8 mouse cellular contexts compared by ENCODE assay signal in the genomic region with DNA sequence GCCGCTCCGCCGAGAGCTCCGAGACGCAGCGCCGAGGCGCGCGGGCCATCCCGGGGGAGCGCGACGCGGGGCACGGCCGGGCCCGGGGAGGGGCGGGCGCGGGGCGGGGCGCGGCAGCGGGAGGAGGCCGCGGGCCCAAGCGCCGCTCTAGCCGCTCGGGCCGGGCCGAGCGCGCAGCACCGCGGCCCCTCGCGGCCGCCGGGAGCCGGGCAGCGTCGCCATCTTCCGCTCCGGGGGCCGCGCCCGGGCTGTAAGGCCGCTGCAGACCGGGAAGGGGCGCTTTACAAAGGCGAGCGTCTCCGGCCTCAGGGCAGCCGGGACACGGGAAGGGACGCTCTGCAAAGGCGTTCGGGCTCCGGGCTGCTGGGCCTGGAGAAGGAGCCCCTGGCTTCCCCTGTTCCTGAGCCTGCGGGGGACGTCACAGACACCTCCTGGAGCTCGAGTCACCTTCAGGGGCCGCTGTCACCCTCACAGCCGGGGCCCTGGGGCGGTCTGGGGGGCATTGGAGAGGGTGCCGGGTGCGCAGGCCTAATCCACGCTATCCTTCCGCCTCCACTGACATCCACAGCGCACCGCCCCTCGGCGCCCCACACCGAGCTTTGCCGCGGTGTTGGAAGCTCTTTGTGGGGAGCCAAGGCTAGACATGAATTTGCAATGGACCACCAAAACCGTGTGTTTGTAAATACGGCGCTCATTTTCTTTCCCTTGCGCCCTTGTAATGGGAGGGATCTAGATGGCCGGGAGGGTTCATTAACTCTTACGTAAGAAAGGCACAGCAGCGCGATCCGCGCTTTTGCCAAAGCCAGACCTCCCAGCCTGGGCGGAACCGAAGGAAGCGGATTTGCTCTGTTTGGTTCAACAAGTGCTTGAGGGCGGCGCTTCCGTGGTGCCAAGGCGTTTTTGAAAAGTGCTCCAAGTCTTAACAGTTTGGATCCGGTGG. TPM values are rescaled to one million over a fixed set of nuclear protein-coding genes. Genes with fewer than 3 reads are reported as not detected.
DNase-seq lines count a peak whose midpoint lies in the region; ATAC-seq and TF ChIP-seq lines count a peak whose summit lies in the region.

Gene Kif13a (minus strand): TSS at position 149 of the 940 bp plus-strand sequence.

- H3K36me3 ChIP-seq in hindbrain, postnatal 0 days (ENCODE audit: insufficient read depth, low read length): no peaks in the 10 kb centered on the region
- no peaks in the 10 kb centered on the region for H3K36me3 ChIP-seq in macrophage (ENCODE audit: inconsistent target)

- H3K9ac ChIP-seq in hindbrain, postnatal 0 days (replicated peaks; ENCODE audit: low read length): peak within 1 kb of the TSS; percentile 77

- H3K4me3 ChIP-seq in cortical plate, adult 2 months (ENCODE audit: insufficient read depth, low read length): peak within 1 kb of the TSS; percentile 47
- H3K4me3 ChIP-seq in hindbrain, postnatal 0 days (ENCODE audit: low read length): peak within 1 kb of the TSS; percentile 82
- H3K4me3 ChIP-seq in left cerebral cortex, adult 2 months: peak within 1 kb of the TSS; percentile 94
- peak within 1 kb of the TSS; percentile 56 for H3K4me3 ChIP-seq in macrophage (ENCODE audit: inconsistent target)

- peak; percentile 62 for ATAC-seq in activated CD4-positive, CD25-positive, alpha-beta regulatory T cell, adult 4 months
- ATAC-seq in hindbrain, postnatal 0 days: peak; percentile 86

- TF ChIP-seq CTCF in cortical plate, adult 2 months (IDR thresholded peaks at IDR 0.05; ENCODE audit: extremely low read depth, insufficient read depth, low read length): no peak
- TF ChIP-seq CTCF in hindbrain, postnatal 0 days (IDR thresholded peaks at IDR 0.05; ENCODE audit: low read depth): peak; percentile 44
- TF ChIP-seq CTCF in left cerebral cortex, adult 2 months (IDR thresholded peaks at IDR 0.05): peak; percentile 33

- DNase-seq in gastrocnemius, adult 8-10 months (ENCODE audit: low spot score in 2 of 2): peak; percentile 83 to 91
- peak; percentile 95 for DNase-seq in hindbrain, postnatal 0 days (ENCODE audit: low spot score)
- peak; percentile 81 to 86 for DNase-seq in left cerebral cortex, adult 2 months (ENCODE audit: extremely low spot score in 1 of 2, low spot score in 2 of 2)
- peak; percentile 72 for DNase-seq in retina, postnatal 7 days (ENCODE audit: low read depth, low spot score)
- DNase-seq in urinary bladder, adult 18-20 months (ENCODE audit: low spot score in 2 of 2): peak; percentile 80 to 91

- no peaks in the 10 kb centered on the region for H3K9me3 ChIP-seq in hindbrain, postnatal 0 days (ENCODE audit: low read length)

- H3K27me3 ChIP-seq in hindbrain, postnatal 0 days (ENCODE audit: insufficient read depth, low read length): no peaks in the 10 kb centered on the region

- peak within 1 kb of the TSS; percentile 97 for H3K27ac ChIP-seq in cortical plate, adult 2 months (ENCODE audit: insufficient read depth, low read length)
- peak within 1 kb of the TSS; percentile 91 for H3K27ac ChIP-seq in hindbrain, postnatal 0 days
- peak within 1 kb of the TSS; percentile 100 for H3K27ac ChIP-seq in left cerebral cortex, adult 2 months
- peak within 1 kb of the TSS; percentile 69 for H3K27ac ChIP-seq in macrophage

- H3K4me2 ChIP-seq in hindbrain, postnatal 0 days (ENCODE audit: low read depth, low read length): peak within 1 kb of the TSS; percentile 91

- 1% methylated on average over 60 of the region's 96 CpGs for WGBS in hindbrain, postnatal 0 days
- under 1% methylated on average over 96 of the region's 96 CpGs for WGBS in macrophage (ENCODE audit: missing documents)

- H3K4me1 ChIP-seq in cortical plate, adult 2 months (ENCODE audit: control insufficient read depth, insufficient read depth, low read length): no peaks in the 10 kb centered on the region
- H3K4me1 ChIP-seq in hindbrain, postnatal 0 days (ENCODE audit: insufficient read depth, low read length): peaks cover 7% of the 10 kb centered on the region; the same call in 1 of the 2 replicates

- intact Hi-C loops in left cerebral cortex, adult 2 months (cut with DNase I): loop anchor here (1.0 to 5.0 kb wide), 4 partner anchors 84 to 203 kb away; partner anchors contain the start of genes Kdm1b, Nhlrc1 and Nup153

- TF ChIP-seq POLR2A in cortical plate, adult 2 months (IDR thresholded peaks at IDR 0.05; ENCODE audit: extremely low read depth, insufficient read depth, low read length): peak; percentile 74

- H3K79me2 ChIP-seq in macrophage (ENCODE audit: inconsistent target): peaks cover 39% of the 10 kb centered on the region

RNA-seq across cellular contexts. Expression of gene Kif13a, which starts in this region (rescaled TPM):
- 1 to 10 TPM; 3.5 to 5.7 TPM for polyA plus RNA-seq in activated CD4-positive, CD25-positive, alpha-beta regulatory T cell, adult 4 months (2017; shearing (Covaris generic))
- 16.0 TPM in 2 replicates for polyA plus RNA-seq in cortical plate, adult 2 months (2012; rRNA removed)
- total RNA-seq in gastrocnemius, adult 8-10 months (2022): 100 to 1,000 TPM in 2 of 4 experiments, 10 to 100 TPM in 2; 88.4 to 103 (median 97.4) TPM
- 21.6 and 48.7 TPM in 2 replicates for total RNA-seq in hindbrain, postnatal 0 days (2014; rRNA removed)
- 11.6 and 13.3 TPM in 2 replicates for polyA plus RNA-seq in hindbrain, postnatal 0 days (2015; fragmentation: Nextera tagmentation; extraction: Ambion mirVana)
- total RNA-seq in left cerebral cortex, adult 2 months (2021): 10 to 100 TPM; 19.1 to 22.7 TPM
- total RNA-seq in macrophage (2018; cell fraction: chromatin; rRNA removed): 100 to 1,000 TPM in 3 of 26 experiments, 10 to 100 TPM in 23; 17.3 to 115 (median 54.7) TPM
- 10 to 100 TPM; 12.8 to 30.4 (median 19.6) TPM for total RNA-seq in macrophage (2018; cell fraction: cytosol; rRNA removed)
- 10 to 100 TPM; 13.3 to 57.2 (median 30.5) TPM for total RNA-seq in macrophage (2018; cell fraction: nucleus; rRNA removed)
- 14.0 to 19.7 TPM (median 18.0 TPM) in 3 replicates for polyA plus RNA-seq in macrophage (2018)

Comparison
In these comparisons a context has a peak if more than half of its experiments do, and no peak if none do; other contexts are left out.
1. Peak in every context shown above with its lines: DNase-seq, ATAC-seq, H3K4me3 ChIP-seq and H3K27ac ChIP-seq.